Mouse (Mus musculus): ENCODE measurements around the gene Krt79.

DNA sequence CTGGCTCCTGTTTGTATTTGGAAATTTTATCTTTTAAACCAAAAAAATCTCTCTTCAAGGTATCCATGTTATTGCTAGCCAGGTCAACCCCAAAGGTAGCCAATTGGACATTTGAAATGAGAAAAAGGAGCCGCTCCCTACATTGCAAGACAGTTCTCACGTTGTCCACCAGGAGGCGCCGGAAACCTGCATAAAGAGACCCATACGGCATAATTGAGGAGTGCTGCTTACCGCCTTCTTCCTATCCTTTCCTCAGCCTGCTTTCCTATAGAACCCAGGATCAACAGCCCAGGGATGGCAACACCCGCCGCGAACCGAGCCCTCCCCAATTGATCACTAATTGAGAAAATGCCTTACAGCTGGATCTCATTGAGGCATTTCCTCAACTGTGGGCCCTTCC is 48.0 kb upstream of the Krt79 start:
- TF ChIP-seq CTCF (conservative IDR thresholded peaks at IDR 0.05; ENCODE audit: low read length) (peak; percentile 93), NANOG (IDR thresholded peaks at IDR 0.05; ENCODE audit: borderline replicate concordance, low read length) (no peak)
